Mouse (Mus musculus) liver, embryonic 16.5 days (tissue): Measurements from ENCODE around the gene Rtp2. TPM values are rescaled to one million over a fixed set of nuclear protein-coding genes. Genes with fewer than 3 reads are reported as not detected.

Experiments
- ATAC-seq: fragments of 200-750 bp; cut with Nextera tagmentation; 2 replicates; pipeline ENCODE4 v1.8.0; 2017; ENCODE audit warnings: low read depth, mild to moderate bottlenecking, moderate number of reproducible peaks, moderate library complexity
- H3K27ac ChIP-seq: fragments of 300-500 bp; sonication (generic); 2 replicates; pipeline ENCODE4 v1.5.1; 2014; ENCODE audit warnings: mild to moderate bottlenecking, low read length
- H3K27me3 ChIP-seq: fragments of 300-500 bp; sonication (generic); 2 replicates; pipeline ENCODE4 v1.6.1; 2014; ENCODE audit warnings: low read depth, low read length, mixed read lengths; ENCODE audit not compliant: control insufficient read depth, insufficient read depth
- H3K36me3 ChIP-seq: fragments of 300-500 bp; sonication (generic); 2 replicates; pipeline ENCODE4 v1.6.1; 2014; ENCODE audit warnings: mild to moderate bottlenecking; ENCODE audit not compliant: control insufficient read depth, insufficient read depth
- H3K4me1 ChIP-seq: fragments of 300-500 bp; sonication (generic); 2 replicates; pipeline ENCODE4 v1.6.1; 2014; ENCODE audit warnings: low read depth, low read length, mixed read lengths; ENCODE audit not compliant: control insufficient read depth
- H3K4me2 ChIP-seq: fragments of 300-500 bp; sonication (generic); 2 replicates; pipeline ENCODE4 v1.6.1; 2014; ENCODE audit warnings: low read depth, low read length, mixed read lengths
- H3K4me3 ChIP-seq: fragments of 300-500 bp; sonication (generic); 2 replicates; pipeline ENCODE4 v1.5.1; 2014; ENCODE audit warnings: low read depth, mild to moderate bottlenecking, low read length
- H3K9ac ChIP-seq: fragments of 300-500 bp; sonication (generic); 2 replicates; pipeline ENCODE4 v1.6.1; 2014; ENCODE audit warnings: low read depth, low read length
- H3K9me3 ChIP-seq: fragments of 300-500 bp; sonication (generic); replicated peaks from 2 replicates; pipeline ENCODE4 v1.6.1; 2016; ENCODE audit warnings: low read length; ENCODE audit not compliant: control insufficient read depth
- WGBS: fragments of 180-500 bp; shearing (Covaris S2); extraction: QIAGEN DNeasy Blood & Tissue Kit; methylation state at CpG from one replicate; pipeline ENCODE4 v1.1.7; 2014; ENCODE audit not compliant: insufficient replicate concordance; 5-methylcytosine and 5-hydroxymethylcytosine counted together
- polyA plus RNA-seq: library from polyadenylated mRNA; unstranded; fragments of >200 nt; fragmentation: Nextera tagmentation; extraction: Ambion mirVana; gene quantifications from 2 replicates; pipeline ENCODE4 v1.2.1, GENCODE M21; 2015

The Rtp2 gene
- polyA plus RNA-seq, 1 experiment from 2014 or later, result not detected

- Histone ChIP-seq H3K4me2 (no peak overlapping the region), H3K27me3 (no peaks in the 10 kb centered on the region), H3K9me3 (no peaks in the 10 kb centered on the region), H3K4me3 (no peak overlapping the region), H3K9ac (no peak overlapping the region), H3K36me3 (no peaks in the 10 kb centered on the region), H3K4me1 (no peaks in the 10 kb centered on the region), H3K27ac (no peak overlapping the region)
- 61% methylated on average over 7 of the region's 7 CpGs for WGBS
- ATAC-seq, result no peak
These were observed 30.8 kb downstream of the Rtp2 start for GRCm38 (mm10) chr16:23901411-23901810.

GRCm38 (mm10) chr16:23900061-23900460 is 32.1 kb downstream of the Rtp2 start:
- Histone ChIP-seq H3K27ac (no peak overlapping the region), H3K9me3 (no peaks in the 10 kb centered on the region), H3K4me3 (no peak overlapping the region), H3K4me1 (no peaks in the 10 kb centered on the region), H3K4me2 (no peak overlapping the region), H3K36me3 (no peaks in the 10 kb centered on the region), H3K27me3 (no peaks in the 10 kb centered on the region), H3K9ac (no peak overlapping the region)
- ATAC-seq, result no peak
- WGBS, result 50% methylated on average over 4 of the region's 4 CpGs

GRCm38 (mm10) chr16:23898840-23899239 is 33.4 kb downstream of the Rtp2 start:
- H3K9ac ChIP-seq, result no peak overlapping the region
- peak overlapping the region; percentile 45; the same call in 1 of the 2 replicates for H3K4me2 ChIP-seq
- H3K27ac ChIP-seq, result no peak overlapping the region
- H3K27me3 ChIP-seq, result no peaks in the 10 kb centered on the region
- H3K4me3 ChIP-seq, result no peak overlapping the region
- WGBS, result 6% methylated on average over 12 of the region's 12 CpGs
- ATAC-seq, result no peak
- H3K4me1 ChIP-seq, result no peaks in the 10 kb centered on the region
- no peaks in the 10 kb centered on the region for H3K9me3 ChIP-seq
- no peaks in the 10 kb centered on the region for H3K36me3 ChIP-seq

- no peaks in the 10 kb centered on the region for H3K9me3 ChIP-seq
- no peaks in the 10 kb centered on the region for H3K36me3 ChIP-seq
- no peak for ATAC-seq
- no peaks in the 10 kb centered on the region for H3K27me3 ChIP-seq
- peak overlapping the region; percentile 45 for H3K4me2 ChIP-seq
- H3K9ac ChIP-seq, result no peak overlapping the region
- no peak overlapping the region for H3K4me3 ChIP-seq
- 9% methylated on average over 15 of the region's 15 CpGs for WGBS
- no peak overlapping the region for H3K27ac ChIP-seq
- H3K4me1 ChIP-seq, result no peaks in the 10 kb centered on the region
These were observed 34.1 kb downstream of the Rtp2 start for GRCm38 (mm10) chr16:23897984-23898586.

GRCm38 (mm10) chr16:23897486-23897885 is 34.7 kb downstream of the Rtp2 start:
- Histone ChIP-seq H3K27me3 (no peaks in the 10 kb centered on the region; the same call in 1 of the 2 replicates), H3K9ac (no peak overlapping the region), H3K4me1 (no peaks in the 10 kb centered on the region), H3K4me2 (no peak overlapping the region), H3K27ac (no peak overlapping the region), H3K4me3 (no peak overlapping the region), H3K9me3 (no peaks in the 10 kb centered on the region), H3K36me3 (no peaks in the 10 kb centered on the region)
- no peak for ATAC-seq
- 44% methylated on average over 5 of the region's 5 CpGs for WGBS

GRCm38 (mm10) chr16:23895135-23895534 is 37.1 kb downstream of the Rtp2 start:
- Histone ChIP-seq H3K4me3 (no peak overlapping the region), H3K27ac (no peak overlapping the region), H3K9me3 (no peaks in the 10 kb centered on the region), H3K4me1 (no peaks in the 10 kb centered on the region), H3K9ac (no peak overlapping the region), H3K27me3 (peaks cover 5% of the 10 kb centered on the region; the same call in 1 of the 2 replicates), H3K4me2 (no peak overlapping the region), H3K36me3 (no peaks in the 10 kb centered on the region)
- ATAC-seq, result no peak; the same call in 1 of the 2 replicates
- 40% methylated on average over 3 of the region's 3 CpGs for WGBS

- Histone ChIP-seq H3K27me3 (peaks cover 5% of the 10 kb centered on the region; the same call in 1 of the 2 replicates), H3K9me3 (no peaks in the 10 kb centered on the region), H3K9ac (no peak within 1 kb of the TSS), H3K4me1 (no peaks in the 10 kb centered on the region), H3K4me3 (no peak within 1 kb of the TSS), H3K27ac (no peak within 1 kb of the TSS), H3K4me2 (no peak within 1 kb of the TSS), H3K36me3 (no peaks in the 10 kb centered on the region)
- 6% methylated on average over 26 of the region's 26 CpGs for WGBS
- ATAC-seq, result no peak
These were observed 41.6 kb downstream of the Rtp2 start, which contains the start of gene Sst for GRCm38 (mm10) chr16:23890636-23891035. Gene Sst, minus strand, starts transcription at chr16:23890958.

GRCm38 (mm10) chr16:23890151-23890550 is 42.0 kb downstream of the Rtp2 start:
- Histone ChIP-seq H3K27ac (no peak overlapping the region), H3K4me2 (no peak overlapping the region), H3K4me1 (no peaks in the 10 kb centered on the region), H3K4me3 (no peak overlapping the region), H3K27me3 (peaks cover 5% of the 10 kb centered on the region; the same call in 1 of the 2 replicates), H3K9me3 (no peaks in the 10 kb centered on the region), H3K36me3 (no peaks in the 10 kb centered on the region), H3K9ac (no peak overlapping the region)
- ATAC-seq, result no peak
- WGBS, result 6% methylated on average over 9 of the region's 9 CpGs

GRCm38 (mm10) chr16:23887910-23888579 is 44.1 kb downstream of the Rtp2 start:
- Histone ChIP-seq H3K9ac (no peak overlapping the region), H3K27me3 (peaks cover 5% of the 10 kb centered on the region; the same call in 1 of the 2 replicates), H3K4me2 (no peak overlapping the region), H3K36me3 (no peaks in the 10 kb centered on the region), H3K4me1 (no peaks in the 10 kb centered on the region), H3K27ac (no peak overlapping the region), H3K9me3 (no peaks in the 10 kb centered on the region), H3K4me3 (no peak overlapping the region)
- WGBS, result 63% methylated on average over 10 of the region's 10 CpGs
- ATAC-seq, result no peak
